Mouse (Mus musculus): ENCODE results near the gene Tmem150a.
A peak's percentile ranks its signal among the peaks of the same experiment; 100 is the strongest.

Gene Tmem150a

DNA sequence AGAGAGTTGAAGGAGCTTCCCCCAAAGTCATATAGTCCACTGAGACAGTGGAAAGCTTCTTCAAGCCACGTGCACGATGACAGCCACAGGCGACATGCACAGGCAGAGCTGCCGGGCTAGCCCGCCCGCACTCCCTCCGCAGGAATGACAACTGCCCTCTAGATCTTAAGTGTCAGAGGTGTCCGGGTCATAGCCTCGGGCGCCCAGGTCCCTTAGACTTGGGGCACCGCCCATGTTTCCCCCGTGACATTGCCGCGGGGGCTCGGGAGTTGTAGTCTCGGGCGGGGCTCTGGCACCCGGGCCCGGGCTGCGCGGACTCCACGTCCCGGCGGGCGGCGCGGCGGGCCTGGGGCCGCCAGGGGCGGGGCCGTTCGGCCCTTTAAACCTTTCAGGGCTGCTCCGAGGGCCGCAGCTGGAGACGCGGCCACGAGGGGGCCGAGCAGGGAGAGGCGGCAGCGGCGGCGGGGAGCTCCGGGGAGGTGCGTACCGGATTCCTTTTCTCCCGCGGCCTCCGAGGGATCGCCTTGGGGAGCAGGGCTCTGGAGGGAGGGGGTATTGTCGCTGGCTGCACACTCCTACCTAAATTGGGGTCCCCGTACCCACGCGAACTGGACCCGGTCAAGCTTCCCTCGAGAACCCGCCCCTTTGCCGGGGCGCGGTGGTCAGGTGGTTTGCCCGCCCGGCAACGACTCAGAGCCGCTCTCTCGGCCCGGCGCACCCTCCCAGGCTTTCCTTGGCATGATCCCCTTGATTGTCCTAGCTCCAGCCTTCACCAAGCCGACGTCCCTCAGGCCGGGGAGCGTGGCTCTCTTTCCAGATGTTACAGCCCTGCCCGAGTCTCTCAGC is at the start of gene Tmem150a:
Tmem150a (plus strand) TSS at position 382 of the 846 bp plus-strand sequence.
- peak; percentile 36 for DNase-seq

DNA sequence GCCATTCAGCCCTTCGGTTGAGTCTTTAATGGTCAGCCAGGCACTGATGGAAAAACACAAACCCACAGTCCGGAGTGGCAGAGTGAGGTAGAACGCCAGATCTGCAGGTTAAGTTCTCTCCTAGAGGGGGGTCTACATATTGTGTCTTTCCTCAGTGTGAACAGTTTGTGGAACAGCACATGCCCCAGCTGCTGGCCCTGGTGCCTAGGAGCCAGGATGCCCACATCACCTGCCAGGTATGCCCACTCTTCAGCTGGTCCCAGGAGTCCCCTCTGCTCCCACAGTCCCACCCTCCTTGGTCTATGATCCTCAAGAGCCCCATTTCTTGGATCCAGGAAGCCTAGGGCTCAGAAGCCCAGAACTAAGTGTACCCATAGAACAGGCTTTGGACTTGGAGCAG is 43.0 kb upstream of the Tmem150a start:
- DNase-seq, result no peak

DNA sequence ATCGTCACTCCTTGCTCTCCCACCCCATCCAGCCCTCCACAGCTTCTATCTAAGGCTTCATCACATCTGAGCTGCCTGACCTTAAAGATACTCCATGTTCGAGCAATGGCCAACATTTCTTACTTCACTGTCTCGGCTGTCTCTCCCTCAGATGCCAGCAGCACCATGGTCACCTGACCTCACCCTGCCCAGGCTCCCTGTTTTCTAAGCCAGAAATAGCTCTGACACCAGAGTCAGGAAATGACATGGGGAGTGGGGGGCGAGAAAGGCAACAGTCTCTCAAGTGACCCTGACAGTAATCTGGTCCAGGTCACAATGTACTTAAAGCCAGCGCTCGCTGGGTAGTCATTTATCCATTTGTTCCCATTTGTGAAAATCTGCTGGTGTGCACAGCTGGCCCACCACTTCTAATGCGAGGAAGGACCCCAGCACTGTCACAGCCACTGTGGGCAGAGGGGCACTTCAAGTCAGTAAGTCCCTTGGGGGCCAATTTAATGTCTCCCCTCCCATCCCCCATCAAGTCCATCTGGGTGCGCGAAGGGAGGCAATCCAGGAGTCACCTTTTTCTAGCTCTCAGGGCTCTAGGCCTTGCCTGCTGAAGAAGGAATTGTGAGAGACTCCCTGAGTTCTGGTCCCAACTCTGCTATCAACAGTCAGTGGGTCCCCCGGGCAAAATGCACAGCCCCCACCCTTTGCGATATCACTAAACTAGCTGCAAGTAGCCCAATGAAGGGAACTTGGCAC is 42.0 kb upstream of the Tmem150a start:
- no peak for DNase-seq

DNA sequence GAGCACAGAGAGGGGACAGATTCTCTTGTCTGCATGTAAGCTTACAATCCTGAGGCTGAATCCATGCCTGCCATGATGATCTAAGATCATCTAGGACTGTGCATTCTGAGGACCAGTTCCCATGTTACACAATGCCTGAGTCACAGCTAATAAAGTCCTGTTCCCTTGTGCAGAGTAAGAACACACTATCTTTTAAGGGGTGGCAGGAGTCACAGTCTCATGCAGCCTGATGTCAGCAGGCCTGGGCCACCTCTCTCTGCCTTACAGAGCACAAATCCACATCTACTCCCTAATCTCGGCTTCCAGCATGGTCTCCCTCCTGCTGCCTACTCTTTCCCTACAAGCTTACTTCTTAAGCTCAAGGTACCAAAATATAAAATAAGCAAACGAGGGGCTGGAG is 39.9 kb upstream of the Tmem150a start:
- DNase-seq, result no peak

DNA sequence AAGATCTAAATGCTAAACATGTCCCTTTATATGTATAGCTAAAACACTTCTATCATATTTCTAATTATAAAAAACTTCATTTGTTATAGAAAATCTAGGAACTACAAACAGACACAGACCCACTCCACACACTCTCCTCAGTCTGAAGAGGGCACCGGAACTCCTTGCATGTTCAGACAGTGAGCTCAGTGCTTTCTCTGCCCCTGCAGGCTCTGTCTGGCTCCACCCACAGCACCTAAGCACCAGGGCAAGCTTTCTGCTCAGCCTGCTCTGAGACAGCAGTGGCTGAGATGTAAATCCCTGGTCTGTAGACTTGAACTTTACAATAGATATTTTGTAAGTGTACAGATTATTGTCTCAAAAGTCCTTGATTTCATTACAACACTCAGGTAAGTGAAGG is 39.2 kb upstream of the Tmem150a start:
- no peak for DNase-seq

DNA sequence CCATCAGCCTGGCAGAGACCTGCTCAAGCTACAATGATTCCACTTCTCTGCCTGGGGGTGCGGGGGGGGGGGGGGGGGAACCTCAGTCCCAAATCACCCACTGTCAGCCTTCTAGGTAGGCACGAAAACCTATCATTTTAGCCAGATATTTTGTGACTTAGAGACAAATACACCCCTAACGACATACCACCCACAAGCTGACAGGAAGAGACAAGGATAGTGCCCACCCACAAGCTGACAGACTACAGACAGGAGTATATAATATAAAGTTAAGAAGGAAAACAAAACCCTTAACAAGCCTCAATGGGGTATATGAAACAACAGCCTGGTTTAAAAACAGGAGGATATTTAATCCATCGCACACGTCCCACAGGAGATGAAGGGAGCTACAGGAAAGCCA is 36.8 kb upstream of the Tmem150a start:
- no peak for DNase-seq

DNA sequence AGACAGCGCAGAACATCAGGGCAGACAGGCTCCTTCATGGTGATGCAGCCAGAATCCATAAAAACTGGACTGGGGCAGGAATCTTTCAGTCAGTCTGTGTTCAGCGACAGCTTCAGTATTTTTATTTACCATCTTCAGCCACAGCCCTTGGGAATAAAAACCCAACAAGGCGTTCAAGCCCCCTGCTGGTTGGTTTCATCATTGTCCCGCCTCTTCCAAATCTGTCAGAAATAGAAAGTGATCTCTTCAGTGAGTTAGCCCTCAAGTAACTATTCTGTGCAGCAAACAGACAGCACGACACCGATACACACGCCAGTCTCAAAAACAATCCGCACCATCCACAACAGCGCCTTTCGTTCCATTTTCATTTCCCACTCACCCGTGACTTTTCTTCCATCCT is 36.2 kb upstream of the Tmem150a start:
- peak; percentile 24 for DNase-seq

DNA sequence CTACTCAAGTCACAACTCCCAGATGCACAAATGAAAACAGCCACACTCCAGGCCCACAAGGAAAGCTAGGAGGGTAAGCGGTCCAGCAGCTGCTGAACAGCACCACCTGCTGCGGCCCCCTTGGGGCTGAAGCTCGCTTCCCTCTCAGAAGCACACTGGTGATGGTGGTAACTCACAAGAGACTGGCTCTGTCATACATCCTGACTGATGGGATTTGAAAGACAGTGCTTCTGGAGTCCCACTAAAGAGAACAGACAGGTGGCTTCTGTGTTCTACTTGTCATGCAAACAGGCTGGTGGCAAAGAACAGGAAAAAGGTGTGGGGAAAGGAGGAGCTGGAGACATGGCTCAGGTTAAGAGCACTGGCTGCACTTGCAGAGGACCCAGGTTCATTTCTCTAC is 32.3 kb upstream of the Tmem150a start:
- DNase-seq, result no peak

DNA sequence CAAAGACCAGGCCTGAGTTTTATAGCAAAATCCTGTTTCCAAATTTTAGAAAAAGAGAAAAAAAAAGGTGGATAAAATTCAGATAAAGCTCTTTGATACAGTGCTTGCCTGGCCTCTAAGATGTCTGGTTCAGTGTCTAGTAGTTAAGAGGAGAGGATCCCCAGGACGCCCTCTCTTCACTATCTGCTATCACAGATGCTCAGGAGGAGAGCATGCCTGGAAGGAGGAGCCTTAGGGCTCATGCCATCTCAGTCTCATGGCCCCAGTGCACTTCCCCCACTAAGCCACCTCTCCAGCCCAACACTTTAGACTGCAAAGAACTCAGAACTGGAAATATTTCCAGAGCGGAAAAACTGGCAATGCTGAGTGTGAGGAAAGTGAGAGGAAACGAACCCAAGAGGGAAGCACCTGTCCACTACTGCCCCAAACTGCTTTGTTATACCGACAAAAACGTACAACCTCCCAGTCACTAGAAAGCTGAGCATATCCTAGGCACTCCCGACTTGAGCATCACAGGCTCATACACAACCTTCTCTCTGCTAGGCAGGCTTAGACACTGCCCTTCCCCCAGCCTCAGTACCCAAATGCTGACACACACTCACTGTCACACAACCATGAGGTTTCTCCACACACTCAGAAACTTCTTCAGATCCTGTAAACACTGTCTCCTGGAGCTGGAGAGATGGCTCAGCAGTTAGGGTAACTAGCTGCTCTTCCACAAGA is 31.3 kb upstream of the Tmem150a start:
- DNase-seq, result no peak

DNA sequence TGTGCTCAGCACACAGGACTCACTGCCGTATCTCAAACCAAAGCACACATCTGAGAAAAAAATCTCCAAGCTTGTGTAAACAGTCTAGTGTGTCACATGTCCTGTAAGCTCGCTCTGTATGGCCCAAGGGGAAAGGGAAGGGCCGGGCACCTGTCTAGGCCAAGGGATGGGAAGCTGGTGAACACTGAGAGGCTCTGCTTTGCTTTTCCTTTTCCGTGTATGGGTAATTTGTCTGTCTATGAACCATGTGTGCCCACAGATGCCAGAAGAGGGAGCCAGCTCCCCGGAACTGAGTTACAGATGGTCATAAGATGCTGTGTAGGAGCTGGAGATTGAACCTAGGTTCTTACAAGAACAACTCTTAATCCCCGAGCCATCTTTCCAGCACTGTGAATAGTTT is 29.0 kb upstream of the Tmem150a start:
- peak; percentile 26 for DNase-seq

DNA sequence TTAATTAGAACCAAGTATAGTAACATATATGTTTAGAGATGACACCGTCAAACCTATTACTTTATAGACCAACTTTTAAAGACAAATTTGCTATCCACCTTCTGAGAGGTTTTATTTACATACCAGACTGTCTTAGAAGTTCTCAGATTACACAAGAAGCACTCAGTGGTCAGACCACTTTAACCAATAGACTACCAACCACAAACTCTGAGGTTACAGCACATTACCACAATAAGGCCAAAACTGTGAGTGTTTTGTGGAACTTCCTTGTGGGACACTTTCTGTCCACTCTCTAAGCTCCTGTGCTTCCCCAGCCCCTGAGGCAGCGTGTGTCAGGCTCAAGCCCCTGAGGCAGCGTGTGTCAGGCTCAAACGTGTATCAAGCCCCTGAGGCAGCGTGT is 26.2 kb upstream of the Tmem150a start:
- DNase-seq, result no peak

DNA sequence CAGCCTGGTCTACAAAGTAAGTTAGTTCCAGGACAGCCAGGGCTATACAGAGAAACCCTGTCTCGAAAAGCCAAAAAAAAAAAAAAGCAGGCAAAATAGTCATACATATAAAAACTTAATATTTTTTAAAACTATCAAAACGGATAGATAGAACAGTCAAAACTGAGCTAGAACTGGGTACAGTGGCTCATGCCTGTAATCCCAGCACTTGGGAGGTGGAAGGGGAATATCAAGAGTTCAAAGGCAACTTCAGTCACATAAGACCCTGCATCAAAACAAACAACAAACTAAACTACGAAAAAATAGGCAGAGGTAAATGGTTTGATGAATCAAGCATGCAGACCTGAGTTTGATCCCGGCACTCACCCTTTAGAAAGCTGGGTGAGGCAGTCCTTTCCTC is 25.1 kb upstream of the Tmem150a start:
- DNase-seq, result no peak

DNA sequence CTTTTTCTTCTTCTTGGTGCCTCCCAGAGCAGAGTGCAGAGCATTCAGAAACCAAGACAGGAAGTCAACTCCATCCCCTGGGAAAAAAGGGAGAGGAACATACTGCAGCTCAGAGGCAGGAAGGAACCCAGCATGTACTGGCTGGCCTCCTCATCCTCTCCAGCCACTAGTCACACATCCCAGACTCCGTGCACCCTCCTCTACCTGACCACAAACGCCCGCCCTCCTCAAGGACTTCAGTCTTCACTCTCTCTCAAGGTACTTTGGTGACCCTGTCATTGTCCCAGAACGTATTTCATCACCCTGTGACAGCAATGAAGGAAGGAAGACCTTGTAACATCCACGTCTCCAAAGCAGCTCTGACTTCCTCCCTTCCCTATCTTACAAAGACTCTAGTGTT is 22.1 kb upstream of the Tmem150a start:
- no peak for DNase-seq

DNA sequence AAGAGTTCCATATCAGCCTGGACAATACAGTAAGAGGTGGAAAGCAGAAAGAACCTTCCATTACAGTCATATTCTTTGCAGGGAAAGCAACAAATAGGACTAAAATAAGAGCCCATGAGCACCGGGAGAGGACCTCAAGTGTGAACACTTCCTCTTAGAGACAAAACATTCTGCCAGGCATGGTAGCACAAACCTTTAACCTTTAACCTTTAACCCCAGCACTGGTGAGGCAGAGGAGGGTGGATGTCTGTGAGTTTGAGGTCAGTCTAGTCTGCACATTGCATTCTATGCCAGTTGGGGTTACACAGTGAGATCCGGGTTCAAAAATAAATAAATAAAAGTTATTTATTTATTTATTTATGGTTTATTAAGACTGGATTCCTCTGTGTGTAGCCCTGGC is 14.8 kb upstream of the Tmem150a start:
- no peak for DNase-seq

DNA sequence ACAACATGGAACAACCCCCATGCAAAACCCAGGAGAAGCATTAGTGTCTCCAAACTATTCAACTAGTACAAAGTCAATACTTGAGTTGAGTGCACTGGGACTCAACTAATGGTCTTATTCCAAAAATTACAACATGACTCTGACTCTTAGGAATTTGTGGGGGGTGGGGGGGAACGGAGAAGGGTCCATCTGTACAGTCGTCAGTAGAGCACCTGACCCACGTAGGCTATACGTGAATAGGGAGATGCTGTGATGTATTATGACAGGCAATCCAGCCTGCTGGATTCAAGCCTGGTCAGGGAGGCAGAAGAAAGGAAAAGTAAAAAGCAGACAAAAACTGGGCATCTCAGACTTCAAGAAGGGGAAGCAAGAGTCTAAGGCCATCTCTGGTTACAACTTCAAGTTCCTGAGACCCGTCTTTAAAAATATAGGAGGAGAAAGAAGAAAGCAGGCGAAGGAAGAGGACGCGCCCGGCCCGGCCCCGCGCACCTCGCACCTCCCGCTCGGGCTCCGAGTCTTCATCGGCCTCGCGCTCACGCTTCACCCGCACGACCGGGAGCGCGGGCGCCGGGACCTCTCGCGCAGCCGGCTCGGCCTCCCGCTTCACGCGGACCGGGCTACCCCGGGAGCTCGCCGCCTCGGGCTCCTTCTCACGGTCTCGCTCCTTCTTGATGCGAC is 10.7 kb upstream of the Tmem150a start:
- no peak for DNase-seq

DNA sequence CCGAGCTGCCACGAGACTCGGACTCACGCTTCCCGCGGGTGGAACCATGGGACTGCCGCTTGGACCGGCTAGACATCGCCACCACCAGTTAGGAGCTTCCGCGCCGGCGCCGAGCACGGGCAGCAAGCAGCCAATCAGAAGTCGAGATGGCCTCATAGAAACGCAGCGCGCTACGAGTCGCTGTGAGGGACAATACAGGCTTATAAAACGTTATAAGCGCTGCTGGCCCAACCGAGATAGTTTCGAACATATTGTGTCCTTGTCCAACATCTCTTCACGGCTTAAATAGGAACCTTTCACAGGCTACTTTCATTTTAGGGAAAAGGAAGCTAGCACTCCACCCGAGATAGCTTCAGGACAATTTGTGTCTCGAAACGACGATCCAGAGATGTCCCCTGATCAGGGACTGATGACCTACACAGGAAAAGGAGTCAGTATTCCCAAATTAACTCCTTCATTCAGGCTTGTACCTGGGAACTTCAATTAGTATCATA is 10.1 kb upstream of the Tmem150a start, which contains the start of gene Usp39:
Usp39 (minus strand) TSS at position 111 of the 494 bp plus-strand sequence.
- peak; percentile 89 for DNase-seq

DNA sequence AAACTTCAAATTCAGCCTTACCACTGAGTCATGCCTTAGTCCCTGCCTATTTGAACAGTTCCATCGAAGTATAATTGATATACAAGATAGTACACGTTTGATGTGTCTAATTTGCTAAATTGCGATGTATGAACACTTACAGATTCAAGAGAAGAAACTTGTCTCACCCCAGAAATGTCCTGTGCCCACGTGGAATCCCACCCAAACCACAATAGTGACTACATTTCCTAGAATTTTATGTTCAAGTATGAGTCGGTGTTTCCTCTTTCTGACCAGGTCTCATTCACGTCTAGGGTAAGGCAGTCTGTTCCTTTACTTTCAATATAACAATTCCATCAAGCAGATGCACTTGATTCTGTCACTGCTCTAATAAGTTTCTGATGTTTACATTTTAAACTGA is 9.6 kb upstream of the Tmem150a start:
- DNase-seq, result no peak

DNA sequence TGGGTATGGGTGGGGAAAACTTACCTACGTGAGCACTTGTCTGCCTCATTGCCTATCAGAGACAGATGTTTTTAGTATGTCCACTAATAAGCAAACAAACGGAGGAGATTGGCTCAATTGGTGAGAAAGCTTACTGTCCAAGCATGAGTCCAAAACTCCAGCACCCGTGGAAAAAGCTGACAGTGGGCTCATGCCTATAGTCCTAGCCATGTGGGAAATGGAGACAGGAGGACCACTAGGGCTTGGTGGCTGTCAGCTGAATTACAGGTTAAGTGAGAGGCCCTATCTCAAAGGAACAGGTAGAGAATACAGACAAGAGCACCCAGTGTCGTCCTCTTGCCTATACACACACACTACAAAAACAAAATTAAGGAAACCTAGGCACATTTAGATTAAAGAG is 9.0 kb upstream of the Tmem150a start:
- DNase-seq, result no peak

DNA sequence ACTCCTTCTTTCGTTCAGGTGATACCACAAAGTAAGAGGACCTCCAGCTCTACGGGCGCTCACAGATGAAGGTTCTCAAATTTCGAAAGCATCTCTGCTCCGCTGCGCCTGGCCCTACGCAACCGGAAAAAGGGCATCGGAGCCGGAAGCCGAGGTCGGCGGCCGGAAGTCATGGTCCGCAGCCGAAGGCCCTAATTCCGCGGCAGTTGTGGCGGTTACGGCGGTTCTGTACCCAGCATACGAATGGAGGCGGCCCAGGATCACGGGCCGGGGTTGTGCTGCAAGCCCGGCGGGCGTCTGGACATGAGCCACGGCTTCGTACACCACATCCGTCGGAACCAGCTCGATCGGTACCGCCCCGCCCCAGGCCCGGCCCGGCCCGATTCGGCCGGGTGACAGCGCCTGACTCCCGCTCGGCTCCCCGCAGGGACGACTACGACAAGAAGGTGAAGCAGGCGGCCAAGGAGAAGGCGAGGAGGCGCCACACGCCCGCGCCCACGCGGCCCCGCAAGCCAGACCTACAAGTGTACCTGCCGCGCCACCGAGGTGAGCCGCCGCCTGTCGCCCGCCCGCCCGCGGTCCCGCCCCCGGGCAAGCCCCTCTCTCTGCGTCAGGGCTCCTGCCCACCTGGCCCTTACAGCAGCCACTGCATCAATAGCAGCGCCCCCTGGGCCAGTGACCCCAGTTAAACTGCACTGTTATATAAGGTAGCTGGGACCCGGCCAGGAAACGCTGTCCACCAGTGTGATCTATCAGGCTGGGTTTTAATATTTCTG is 7.9 kb upstream of the Tmem150a start, which contains the start of gene 0610030E20Rik:
0610030E20Rik (plus strand) TSS at position 152 of the 776 bp plus-strand sequence.
- DNase-seq, result peak; percentile 83

DNA sequence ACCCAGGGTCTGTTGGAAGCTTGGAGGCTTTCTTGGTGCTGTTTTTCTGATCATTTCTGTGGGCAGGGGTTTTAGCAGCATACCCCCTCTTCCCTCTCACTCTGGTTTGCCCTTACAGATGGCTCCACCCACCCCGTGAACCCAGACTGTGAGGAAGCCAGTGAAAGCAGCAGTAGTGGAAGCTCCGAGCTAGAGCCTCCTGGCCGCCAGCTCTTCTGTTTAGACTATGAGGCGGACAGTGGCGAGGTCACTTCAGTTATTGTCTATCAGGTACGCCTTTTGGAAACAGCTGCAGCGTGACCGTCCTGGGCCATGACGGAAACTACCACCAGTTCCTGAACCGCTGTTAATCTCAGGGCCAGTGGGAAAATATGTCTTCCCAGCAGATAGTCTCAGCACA is 6.8 kb upstream of the Tmem150a start:
- no peak for DNase-seq

DNA sequence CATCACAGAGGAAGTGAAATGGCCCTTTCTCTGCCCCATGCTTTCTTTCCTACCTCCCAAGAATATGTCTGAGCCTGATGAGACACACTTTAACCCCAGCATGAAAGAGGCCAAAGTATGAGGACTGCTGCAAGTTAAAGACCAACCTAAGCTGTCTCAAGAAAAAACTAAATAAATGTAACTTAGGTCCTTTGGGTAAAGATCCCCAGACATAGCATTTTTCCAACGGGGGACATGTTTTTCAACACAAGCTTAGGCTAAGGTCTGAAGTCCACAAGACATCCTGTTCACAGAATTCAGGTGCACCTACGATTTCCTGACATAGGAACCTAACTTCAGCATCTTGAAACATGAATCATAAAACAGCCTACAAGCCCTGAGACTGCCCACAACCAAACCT is 5.0 kb upstream of the Tmem150a start:
- DNase-seq, result no peak
